Mouse (Mus musculus): ENCODE measurements around the gene Vpreb2.
A peak's percentile ranks its signal among the peaks of the same experiment; 100 is the strongest.
"Not testable (repeated sequence)": the region's sequence is repeated elsewhere in the genome, so short reads cannot be mapped to it uniquely, and the experiment has no call there.

Gene Vpreb2

GRCm38 (mm10) chr16:17992321-17992720 lies 12.1 kb downstream of the Vpreb2 start:
- not testable (repeated sequence) for DNase-seq

DNA sequence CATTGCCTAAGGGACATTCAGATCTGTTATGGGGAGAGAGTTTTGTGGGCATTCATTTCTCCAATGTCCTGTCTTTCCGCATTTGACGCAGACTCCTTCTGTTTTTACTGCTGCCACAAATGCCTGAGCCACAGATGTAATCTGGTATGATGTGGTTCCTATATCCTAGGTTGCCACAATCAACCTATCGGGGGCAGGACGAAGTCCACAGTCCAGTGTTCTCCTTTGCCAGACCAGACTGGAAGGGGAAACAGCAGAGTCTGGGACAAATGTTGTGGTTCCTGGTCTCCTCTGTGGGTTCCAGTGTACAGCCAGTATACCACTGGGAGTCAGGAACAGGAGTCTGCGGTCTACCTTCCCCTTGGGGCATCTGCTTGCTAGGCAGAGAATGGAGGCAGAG lies 19.4 kb downstream of the Vpreb2 start:
- DNase-seq = no peak

DNA sequence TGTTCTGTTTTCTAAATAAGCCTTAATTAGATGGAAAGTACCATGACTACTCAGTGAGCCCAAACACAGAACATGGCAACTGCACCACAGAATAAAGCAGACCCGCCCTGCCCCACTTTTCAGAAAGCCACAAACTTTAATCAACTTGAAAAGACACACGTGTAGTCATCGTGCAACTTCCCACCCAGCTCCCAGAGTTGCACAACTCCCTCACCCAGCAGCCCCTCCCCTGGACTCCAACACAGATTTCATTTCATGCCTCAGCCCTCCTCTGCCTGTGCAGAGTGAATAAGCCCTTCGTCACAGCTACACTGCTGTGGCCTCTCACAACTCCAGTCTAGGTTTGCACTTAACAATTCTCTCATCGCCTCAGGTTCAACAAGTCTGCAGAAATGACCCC lies 24.4 kb downstream of the Vpreb2 start:
- peak in 1 of 2 experiments; percentile 4 for DNase-seq

- no peak for DNase-seq
Measured at GRCm38 (mm10) chr16:18007083-18007482, 26.9 kb downstream of the Vpreb2 start.

GRCm38 (mm10) chr16:18011101-18011500 lies 30.9 kb downstream of the Vpreb2 start:
- no peak for DNase-seq

- not testable (repeated sequence) for DNase-seq
Measured at GRCm38 (mm10) chr16:18016482-18016881, 36.3 kb downstream of the Vpreb2 start.

DNA sequence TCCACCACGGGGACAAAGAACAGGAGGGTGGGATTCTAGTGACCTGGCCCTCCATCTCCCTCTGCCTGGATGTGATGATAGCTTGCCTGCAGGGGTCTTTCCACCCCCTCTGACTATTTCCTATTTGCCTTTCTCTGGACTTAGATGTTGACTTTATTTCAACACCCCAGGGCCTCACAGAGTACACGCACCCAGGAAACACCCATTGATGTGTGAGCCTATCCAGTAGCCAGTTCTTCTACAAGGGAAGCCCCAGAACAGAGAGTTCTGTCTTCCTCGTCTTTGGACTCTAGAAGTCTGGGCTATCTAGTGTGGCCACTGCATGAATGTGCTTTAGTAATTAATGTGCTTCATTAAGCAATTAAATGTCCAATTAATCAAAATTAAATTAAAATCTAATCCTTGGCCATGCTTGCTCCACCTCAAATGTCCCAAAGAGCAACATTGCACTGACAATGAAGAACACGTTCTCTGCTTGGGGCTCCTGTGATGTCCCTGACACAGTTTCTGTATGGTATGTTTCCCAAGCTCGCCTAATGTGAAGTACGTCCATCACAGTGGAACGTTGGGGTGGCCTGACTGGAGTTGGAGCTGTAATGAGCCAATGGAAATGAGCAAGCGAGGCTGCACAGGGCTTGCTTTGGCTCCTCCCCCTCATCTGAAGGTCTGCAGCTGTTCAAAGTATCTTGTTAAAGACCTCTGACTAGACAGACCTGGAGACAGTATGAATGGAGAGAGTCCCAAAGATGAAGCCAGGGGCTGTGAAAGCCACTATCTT lies 42.7 kb downstream of the Vpreb2 start:
- peak in 1 of 2 experiments; percentile 30 for DNase-seq

GRCm38 (mm10) chr16:18027371-18027770 lies 47.1 kb downstream of the Vpreb2 start:
- no peak for DNase-seq

Data from kidney, postnatal 4 days (tissue).